Comparison of ENCODE assay signal across 9 mouse cellular contexts in genomic region chr9:115727361-115727760, GRCm38 (mm10).
DNase-seq lines count a peak whose midpoint lies in the region.
"Had no signal": no experiment of that assay in that cellular context is flagged by ENCODE, and none has a peak within 500 bp of the region (broad histone marks: within the 10 kb centered on the region; RNA-seq: fewer than 3 reads in every experiment).

No protein-coding gene starts in this region.

- DNase-seq in cerebellum, postnatal 14 days: peak; percentile 7 to 46
- no peak for DNase-seq in cerebellum, postnatal 36 days
- DNase-seq in kidney, adult 8-10 months: peak; percentile 8 to 24
- DNase-seq in kidney, adult 11 months: no peak
- DNase-seq in right cerebral cortex, postnatal 10 days (ENCODE audit: low spot score in 2 of 2): peak; percentile 52 to 67
- no peak for DNase-seq in right cerebral cortex, postnatal 25 days
- peak; percentile 33 to 42 for DNase-seq in lung, postnatal 4 days
- DNase-seq in cerebellum, postnatal 25 days: no peak
- DNase-seq: cerebellum, adult 11-12 months had no signal

Comparison
In these comparisons a context has a peak if more than half of its experiments do, and no peak if none do; other contexts are left out.
1. DNase-seq: peak in cerebellum, postnatal 14 days (2 of 2), kidney, adult 8-10 months (2 of 2), right cerebral cortex, postnatal 10 days (2 of 2) and lung, postnatal 4 days (2 of 2); none in cerebellum, postnatal 36 days (0 of 2), kidney, adult 11 months (single experiment), right cerebral cortex, postnatal 25 days (single experiment) and cerebellum, postnatal 25 days (0 of 2).